Mouse (Mus musculus): ENCODE measurements around the gene Vps41. TPM values are rescaled to one million over a fixed set of nuclear protein-coding genes. Genes with fewer than 3 reads are reported as not detected.

Vps41 gene
- polyA plus RNA-seq, 1 experiment from 2014 or later: 51.5 TPM

GRCm38 (mm10) chr13:18868825-18869224 is 151.7 kb downstream of the Vps41 start:
- no peak for TF ChIP-seq CTCF (IDR thresholded peaks at IDR 0.05; ENCODE audit: low read depth)
- H3K4me1 ChIP-seq (replicated peaks; ENCODE audit: insufficient read depth, low read length): no peaks in the 10 kb centered on the region
- ATAC-seq (replicated peaks; ENCODE audit: low FRiP score, low read depth): peak; percentile 25; the same call in 1 of the 2 replicates
- no peak overlapping the region for H3K9ac ChIP-seq (ENCODE audit: low read depth, low read length)
- no peaks in the 10 kb centered on the region for H3K9me3 ChIP-seq (replicated peaks; ENCODE audit: low read length)
- WGBS: 68% methylated on average over 5 of the region's 5 CpGs
- peaks cover 4% of the 10 kb centered on the region; the same call in 1 of the 2 replicates for H3K36me3 ChIP-seq (ENCODE audit: insufficient read depth, low read length)
- no peak for DNase-seq (ENCODE audit: low spot score)
- no peak overlapping the region for H3K27ac ChIP-seq
- H3K4me2 ChIP-seq (ENCODE audit: low read length): no peak overlapping the region
- H3K4me3 ChIP-seq (replicated peaks; ENCODE audit: low read depth, low read length): no peak overlapping the region
- H3K27me3 ChIP-seq (ENCODE audit: insufficient read depth, low read length): no peaks in the 10 kb centered on the region

GRCm38 (mm10) chr13:18875321-18875720 is 158.2 kb downstream of the Vps41 start:
- H3K4me3 ChIP-seq (replicated peaks; ENCODE audit: low read depth, low read length): no peak overlapping the region
- peak; percentile 30 for DNase-seq (ENCODE audit: low spot score)
- 10% methylated on average over 7 of the region's 7 CpGs for WGBS
- no peak for TF ChIP-seq CTCF (IDR thresholded peaks at IDR 0.05; ENCODE audit: low read depth)
- no peaks in the 10 kb centered on the region for H3K4me1 ChIP-seq (replicated peaks; ENCODE audit: insufficient read depth, low read length)
- H3K9ac ChIP-seq (ENCODE audit: low read depth, low read length): no peak overlapping the region
- no peaks in the 10 kb centered on the region for H3K9me3 ChIP-seq (replicated peaks; ENCODE audit: low read length)
- H3K27ac ChIP-seq: no peak overlapping the region
- no peak overlapping the region for H3K4me2 ChIP-seq (ENCODE audit: low read length)
- H3K36me3 ChIP-seq (ENCODE audit: insufficient read depth, low read length): no peaks in the 10 kb centered on the region
- no peaks in the 10 kb centered on the region for H3K27me3 ChIP-seq (ENCODE audit: insufficient read depth, low read length)
- no peak for ATAC-seq (replicated peaks; ENCODE audit: low FRiP score, low read depth)

GRCm38 (mm10) chr13:18892910-18893309 is 175.8 kb downstream of the Vps41 start:
- DNase-seq (ENCODE audit: low spot score): no peak
- Histone ChIP-seq H3K9me3 (replicated peaks; ENCODE audit: low read length) (no peaks in the 10 kb centered on the region), H3K4me2 (ENCODE audit: low read length) (no peak overlapping the region), H3K27me3 (ENCODE audit: insufficient read depth, low read length) (no peaks in the 10 kb centered on the region), H3K27ac (no peak overlapping the region), H3K4me3 (replicated peaks; ENCODE audit: low read depth, low read length) (no peak overlapping the region), H3K4me1 (replicated peaks; ENCODE audit: insufficient read depth, low read length) (no peaks in the 10 kb centered on the region), H3K36me3 (ENCODE audit: insufficient read depth, low read length) (no peaks in the 10 kb centered on the region), H3K9ac (ENCODE audit: low read depth, low read length) (no peak overlapping the region)
- 72% methylated on average over 9 of the region's 9 CpGs for WGBS
- no peak for TF ChIP-seq CTCF (IDR thresholded peaks at IDR 0.05; ENCODE audit: low read depth)
- ATAC-seq (replicated peaks; ENCODE audit: low FRiP score, low read depth): no peak

GRCm38 (mm10) chr13:18896789-18897188 is 179.7 kb downstream of the Vps41 start:
- no peak overlapping the region for H3K27ac ChIP-seq
- WGBS: 84% methylated on average over 3 of the region's 3 CpGs
- no peaks in the 10 kb centered on the region for H3K36me3 ChIP-seq (ENCODE audit: insufficient read depth, low read length)
- DNase-seq (ENCODE audit: low spot score) (no peak), ATAC-seq (replicated peaks; ENCODE audit: low FRiP score, low read depth) (no peak)
- H3K9me3 ChIP-seq (replicated peaks; ENCODE audit: low read length): no peaks in the 10 kb centered on the region
- no peaks in the 10 kb centered on the region for H3K27me3 ChIP-seq (ENCODE audit: insufficient read depth, low read length)
- H3K4me3 ChIP-seq (replicated peaks; ENCODE audit: low read depth, low read length): no peak overlapping the region
- H3K9ac ChIP-seq (ENCODE audit: low read depth, low read length): no peak overlapping the region
- H3K4me1 ChIP-seq (replicated peaks; ENCODE audit: insufficient read depth, low read length): no peaks in the 10 kb centered on the region
- no peak overlapping the region for H3K4me2 ChIP-seq (ENCODE audit: low read length)
- no peak for TF ChIP-seq CTCF (IDR thresholded peaks at IDR 0.05; ENCODE audit: low read depth)

DNA sequence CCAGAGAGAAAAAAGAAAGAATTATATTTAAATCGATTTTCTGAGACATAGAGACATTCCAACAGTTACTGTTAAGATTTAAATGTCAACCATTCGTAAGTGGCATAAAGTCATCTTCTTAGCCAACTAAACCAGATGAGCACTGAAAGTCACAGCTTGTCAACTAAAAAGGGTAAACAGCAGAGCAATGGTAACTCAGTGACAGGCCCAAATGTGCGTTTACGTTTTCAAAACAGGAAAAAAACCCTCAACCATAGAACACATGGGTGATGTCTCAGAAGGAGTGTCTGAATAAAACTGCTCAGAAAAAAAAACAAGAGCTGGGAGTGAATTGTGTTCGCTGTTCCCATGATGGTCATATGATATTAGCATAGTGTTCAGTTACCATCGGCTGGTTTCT is 186.5 kb downstream of the Vps41 start:
- WGBS: 68% methylated on average over 6 of the region's 6 CpGs
- no peak overlapping the region for H3K4me2 ChIP-seq (ENCODE audit: low read length)
- ATAC-seq (replicated peaks; ENCODE audit: low FRiP score, low read depth): no peak
- H3K4me3 ChIP-seq (replicated peaks; ENCODE audit: low read depth, low read length): no peak overlapping the region
- H3K4me1 ChIP-seq (replicated peaks; ENCODE audit: insufficient read depth, low read length): no peaks in the 10 kb centered on the region
- H3K9ac ChIP-seq (ENCODE audit: low read depth, low read length): no peak overlapping the region
- DNase-seq (ENCODE audit: low spot score): peak; percentile 11
- no peaks in the 10 kb centered on the region for H3K36me3 ChIP-seq (ENCODE audit: insufficient read depth, low read length)
- no peak for TF ChIP-seq CTCF (IDR thresholded peaks at IDR 0.05; ENCODE audit: low read depth)
- H3K27ac ChIP-seq: no peak overlapping the region
- no peaks in the 10 kb centered on the region for H3K9me3 ChIP-seq (replicated peaks; ENCODE audit: low read length)
- H3K27me3 ChIP-seq (ENCODE audit: insufficient read depth, low read length): no peaks in the 10 kb centered on the region

GRCm38 (mm10) chr13:18914774-18915173 is 197.7 kb downstream of the Vps41 start:
- no peak for DNase-seq (ENCODE audit: low spot score)
- Histone ChIP-seq H3K4me1 (replicated peaks; ENCODE audit: insufficient read depth, low read length) (no peaks in the 10 kb centered on the region), H3K27ac (no peak overlapping the region), H3K36me3 (ENCODE audit: insufficient read depth, low read length) (no peaks in the 10 kb centered on the region), H3K9me3 (replicated peaks; ENCODE audit: low read length) (no peaks in the 10 kb centered on the region), H3K27me3 (ENCODE audit: insufficient read depth, low read length) (no peaks in the 10 kb centered on the region), H3K4me3 (replicated peaks; ENCODE audit: low read depth, low read length) (no peak overlapping the region), H3K9ac (ENCODE audit: low read depth, low read length) (no peak overlapping the region), H3K4me2 (ENCODE audit: low read length) (no peak overlapping the region)
- no peak for TF ChIP-seq CTCF (IDR thresholded peaks at IDR 0.05; ENCODE audit: low read depth)
- 81% methylated on average over 4 of the region's 4 CpGs for WGBS
- no peak for ATAC-seq (replicated peaks; ENCODE audit: low FRiP score, low read depth)

Other genes with a start within 250 kb of the Vps41 start
- gene Amph, start 230.9 kb downstream of the Vps41 start, polyA plus RNA-seq (2015; fragmentation: Nextera tagmentation; extraction: Ambion mirVana): 6.8 and 7.2 TPM in 2 replicates

Data from kidney, postnatal 0 days (tissue).